Mouse (Mus musculus) embryonic fibroblast, embryonic 13.5 days (primary cell): ENCODE results near the gene Alkbh3.

Experiments used
- CTCF ChIP-seq: IDR thresholded peaks from 2 replicates; pipeline ENCODE4 v1.5.1; 2011; ENCODE audit warnings: mild to moderate bottlenecking, control low read depth, low read length, moderate library complexity, borderline replicate concordance; ENCODE audit not compliant: insufficient read depth
- POLR2A ChIP-seq: IDR thresholded peaks from 2 replicates; pipeline ENCODE4 v1.6.1; 2011; ENCODE audit warnings: low read depth, mild to moderate bottlenecking, control low read depth, low read length, moderate library complexity

- TF ChIP-seq CTCF (no peak), POLR2A (no peak)
These were observed 41.3 kb upstream of the Alkbh3 start for GRCm38 (mm10) chr2:94051952-94052351.
